Mouse (Mus musculus): Measurements from ENCODE around the gene Eno3. TPM values are rescaled to one million over a fixed set of nuclear protein-coding genes. Genes with fewer than 3 reads are reported as not detected.
A peak's percentile ranks its signal among the peaks of the same experiment; 100 is the strongest.

Gene Eno3
- polyA plus RNA-seq, 1 experiment from 2014 or later, result 4.0 TPM

- DNase-seq, result peak; percentile 95
- Histone ChIP-seq H3K9me3 (ENCODE audit: low read length) (no peaks in the 10 kb centered on the region), H3K4me1 (ENCODE audit: insufficient read depth) (peaks cover 21% of the 10 kb centered on the region), H3K27me3 (ENCODE audit: insufficient read depth, low read length) (no peaks in the 10 kb centered on the region), H3K27ac (ENCODE audit: low read depth) (peak within 1 kb of the TSS; percentile 95), H3K4me2 (ENCODE audit: low read depth, low read length) (peak within 1 kb of the TSS; percentile 79), H3K4me3 (ENCODE audit: low read depth, low read length) (peak within 1 kb of the TSS; percentile 73), H3K9ac (replicated peaks) (peak within 1 kb of the TSS; percentile 77), H3K36me3 (replicated peaks; ENCODE audit: insufficient read depth, low read length) (peaks cover 16% of the 10 kb centered on the region)
- TF ChIP-seq CTCF (IDR thresholded peaks at IDR 0.05; ENCODE audit: low read depth), result no peak
- no peak for TF ChIP-seq EP300 (IDR thresholded peaks at IDR 0.05; ENCODE audit: low read depth)
- peak; percentile 94 for ATAC-seq
- 2% methylated on average over 47 of the region's 69 CpGs for WGBS (ENCODE audit: insufficient replicate concordance)
Observed at GRCm38 (mm10) chr11:70699722-70700556, 42.9 kb downstream of the Eno3 start, which contains the start of the genes Inca1 and Kif1c. Gene Inca1 (minus strand): TSS chr11:70700155. Gene Kif1c (plus strand): TSS chr11:70700548.

DNA sequence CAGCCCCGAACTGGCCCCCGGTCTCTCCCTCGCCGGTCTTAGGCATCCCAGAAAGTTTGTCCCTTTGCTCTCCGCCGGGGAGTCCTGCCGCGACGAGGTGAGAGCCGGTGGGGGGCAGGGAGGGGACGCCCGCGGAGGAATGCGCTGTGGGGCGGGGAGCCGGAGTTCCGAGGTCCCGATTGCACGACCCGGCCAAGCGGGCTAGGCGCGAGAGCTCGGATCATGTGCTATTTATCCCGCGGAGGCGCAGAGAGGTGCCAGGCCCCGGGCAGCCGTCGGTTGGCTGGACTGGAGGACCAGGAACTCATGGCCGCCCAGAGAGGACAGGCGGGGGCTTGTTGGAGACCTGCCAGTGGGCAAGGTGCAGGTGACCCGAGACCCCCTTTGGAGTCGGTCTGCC is 43.6 kb downstream of the Eno3 start:
- DNase-seq (peak; percentile 78), ATAC-seq (peak; percentile 60)
- Histone ChIP-seq H3K4me1 (ENCODE audit: insufficient read depth) (peaks cover 21% of the 10 kb centered on the region), H3K4me2 (ENCODE audit: low read depth, low read length) (peak overlapping the region; percentile 79), H3K9ac (replicated peaks) (peak overlapping the region; percentile 77), H3K27ac (ENCODE audit: low read depth) (peak overlapping the region; percentile 95), H3K4me3 (ENCODE audit: low read depth, low read length) (peak overlapping the region; percentile 73), H3K9me3 (ENCODE audit: low read length) (no peaks in the 10 kb centered on the region), H3K36me3 (replicated peaks; ENCODE audit: insufficient read depth, low read length) (peaks cover 22% of the 10 kb centered on the region), H3K27me3 (ENCODE audit: insufficient read depth, low read length) (no peaks in the 10 kb centered on the region)
- TF ChIP-seq CTCF (IDR thresholded peaks at IDR 0.05; ENCODE audit: low read depth) (no peak), EP300 (IDR thresholded peaks at IDR 0.05; ENCODE audit: low read depth) (no peak)
- under 1% methylated on average over 34 of the region's 34 CpGs for WGBS (ENCODE audit: insufficient replicate concordance)

DNA sequence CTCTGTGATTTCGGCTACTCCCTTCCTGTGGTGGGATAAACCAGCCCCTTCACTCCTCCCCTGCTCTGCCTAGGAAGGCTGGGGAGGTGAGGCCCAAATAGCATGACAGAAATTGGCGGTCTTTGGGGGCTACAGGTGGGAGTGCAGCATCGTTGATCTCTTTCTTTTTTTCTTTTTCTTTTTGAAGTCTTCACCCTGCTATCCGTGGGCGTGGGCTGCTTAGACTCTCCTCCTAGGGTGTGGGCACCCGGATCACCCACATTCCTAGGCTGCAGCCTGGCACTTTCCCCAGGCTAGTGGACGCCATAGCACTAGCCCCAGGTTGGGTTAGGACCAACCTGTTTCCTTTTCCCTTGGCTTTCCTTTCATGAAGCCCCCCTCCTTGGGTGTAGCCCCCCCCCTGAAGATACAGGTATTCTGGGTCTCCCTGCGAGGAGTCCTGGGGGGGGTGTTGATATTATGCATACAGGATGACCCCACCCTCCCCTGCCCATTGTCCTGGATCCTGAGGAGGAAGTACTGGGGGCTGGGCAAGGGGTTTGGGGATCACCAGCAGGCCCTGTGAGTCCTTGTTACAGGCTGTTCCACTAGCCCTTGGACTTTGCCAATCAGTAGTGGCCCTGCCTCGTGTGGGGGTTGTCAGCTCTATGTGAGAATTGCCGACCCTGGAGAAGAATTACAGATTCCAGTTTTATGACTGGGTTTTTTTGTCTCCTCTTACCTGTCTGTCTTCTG is 44.4 kb downstream of the Eno3 start:
- Histone ChIP-seq H3K27ac (ENCODE audit: low read depth) (peak overlapping the region; percentile 95), H3K4me2 (ENCODE audit: low read depth, low read length) (peak overlapping the region; percentile 79), H3K4me1 (ENCODE audit: insufficient read depth) (peaks cover 21% of the 10 kb centered on the region), H3K9ac (replicated peaks) (peak overlapping the region; percentile 77), H3K9me3 (ENCODE audit: low read length) (no peaks in the 10 kb centered on the region), H3K27me3 (ENCODE audit: insufficient read depth, low read length) (no peaks in the 10 kb centered on the region), H3K36me3 (replicated peaks; ENCODE audit: insufficient read depth, low read length) (peaks cover 29% of the 10 kb centered on the region), H3K4me3 (ENCODE audit: low read depth, low read length) (peak overlapping the region; percentile 73)
- TF ChIP-seq CTCF (IDR thresholded peaks at IDR 0.05; ENCODE audit: low read depth), result no peak
- no peak for TF ChIP-seq EP300 (IDR thresholded peaks at IDR 0.05; ENCODE audit: low read depth)
- DNase-seq, result no peak
- ATAC-seq, result no peak
- WGBS (ENCODE audit: insufficient replicate concordance), result 18% methylated on average over 10 of the region's 10 CpGs

GRCm38 (mm10) chr11:70701984-70702733 is 45.2 kb downstream of the Eno3 start:
- no peak for ATAC-seq

GRCm38 (mm10) chr11:70702781-70703180 is 45.8 kb downstream of the Eno3 start:
- no peaks in the 10 kb centered on the region for H3K27me3 ChIP-seq (ENCODE audit: insufficient read depth, low read length)
- 62% methylated on average over 6 of the region's 6 CpGs for WGBS (ENCODE audit: insufficient replicate concordance)

More at GRCm38 (mm10) chr11:70701984-70702733, 45.2 kb downstream of the Eno3 start:
- 73% methylated on average over 6 of the region's 6 CpGs for WGBS (ENCODE audit: insufficient replicate concordance)
- peak overlapping the region; percentile 79 for H3K4me2 ChIP-seq (ENCODE audit: low read depth, low read length)
- peaks cover 21% of the 10 kb centered on the region for H3K4me1 ChIP-seq (ENCODE audit: insufficient read depth)
- peak overlapping the region; percentile 95 for H3K27ac ChIP-seq (ENCODE audit: low read depth)
- H3K9ac ChIP-seq (replicated peaks), result peak overlapping the region; percentile 77
- no peak for DNase-seq
- TF ChIP-seq EP300 (IDR thresholded peaks at IDR 0.05; ENCODE audit: low read depth) (no peak), CTCF (IDR thresholded peaks at IDR 0.05; ENCODE audit: low read depth) (no peak)
- H3K9me3 ChIP-seq (ENCODE audit: low read length), result no peaks in the 10 kb centered on the region
- peaks cover 35% of the 10 kb centered on the region for H3K36me3 ChIP-seq (replicated peaks; ENCODE audit: insufficient read depth, low read length)
- H3K27me3 ChIP-seq (ENCODE audit: insufficient read depth, low read length), result no peaks in the 10 kb centered on the region
- peak overlapping the region; percentile 73 for H3K4me3 ChIP-seq (ENCODE audit: low read depth, low read length)

More at GRCm38 (mm10) chr11:70702781-70703180, 45.8 kb downstream of the Eno3 start:
- peak; percentile 66 for DNase-seq
- peak overlapping the region; percentile 95 for H3K27ac ChIP-seq (ENCODE audit: low read depth)
- H3K4me3 ChIP-seq (ENCODE audit: low read depth, low read length), result no peak overlapping the region
- H3K4me2 ChIP-seq (ENCODE audit: low read depth, low read length), result peak overlapping the region; percentile 79
- no peaks in the 10 kb centered on the region for H3K9me3 ChIP-seq (ENCODE audit: low read length)
- no peak for TF ChIP-seq EP300 (IDR thresholded peaks at IDR 0.05; ENCODE audit: low read depth)
- no peak for TF ChIP-seq CTCF (IDR thresholded peaks at IDR 0.05; ENCODE audit: low read depth)
- ATAC-seq, result no peak
- H3K36me3 ChIP-seq (replicated peaks; ENCODE audit: insufficient read depth, low read length), result peaks cover 38% of the 10 kb centered on the region
- peaks cover 21% of the 10 kb centered on the region for H3K4me1 ChIP-seq (ENCODE audit: insufficient read depth)
- H3K9ac ChIP-seq (replicated peaks), result peak overlapping the region; percentile 46
